Mouse (Mus musculus): ENCODE measurements at regions not wholly inside any gene's neighbourhood (a gene's known extent, or its start where the extent isn't known, plus 50 kb on each side); places are given as distances from the start of the nearest gene placed in this dataset.
"Not testable (repeated sequence)": the region's sequence is repeated elsewhere in the genome, so short reads cannot be mapped to it uniquely, and the experiment has no call there.

- Histone ChIP-seq H3K4me2 (ENCODE audit: low read length) (no peak overlapping the region), H3K4me3 (ENCODE audit: low read depth, low read length) (no peak overlapping the region), H3K9ac (ENCODE audit: low read length) (no peak overlapping the region), H3K27me3 (replicated peaks; ENCODE audit: control insufficient read depth, insufficient read depth, low read length) (no peaks in the 10 kb centered on the region), H3K4me1 (ENCODE audit: control insufficient read depth, insufficient read depth, low read length) (0 out of 2 replicates have a peak, but pooled peaks cover 3% of the 10 kb centered on the region), H3K36me3 (ENCODE audit: control insufficient read depth, insufficient read depth, low read length) (no peaks in the 10 kb centered on the region), H3K9me3 (replicated peaks; ENCODE audit: control insufficient read depth, low read length) (no peaks in the 10 kb centered on the region), H3K27ac (ENCODE audit: low read depth, low read length) (no peak overlapping the region)
- ATAC-seq: peak; percentile 50; the same call in 1 of the 2 replicates
- peak; percentile 17 for DNase-seq (ENCODE audit: low spot score)
- WGBS: 3% methylated on average over 4 of the region's 4 CpGs
These were observed 204.1 kb upstream of the Zfp804a start for GRCm38 (mm10) chr2:81848836-81849410.

DNA sequence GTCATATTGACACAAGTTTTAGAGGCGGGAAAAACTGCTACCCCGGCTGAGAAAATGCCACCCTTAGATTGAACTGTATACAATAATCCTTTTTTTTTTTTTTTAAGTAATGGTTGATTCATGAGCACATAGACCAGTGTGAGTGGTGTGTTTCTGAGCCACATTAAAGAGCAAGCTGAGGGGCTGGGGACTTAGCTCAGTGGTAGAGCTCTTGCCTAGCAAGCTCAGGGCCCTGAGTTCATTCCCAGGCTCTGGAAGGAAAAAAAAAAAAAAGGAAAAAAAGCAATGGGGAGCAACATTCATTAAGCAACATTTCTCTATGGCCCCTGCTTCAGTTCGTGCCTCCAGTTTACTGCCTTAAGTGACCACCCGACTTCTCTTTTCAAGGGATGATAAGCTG is 203.1 kb upstream of the Zfp804a start:
- 0 out of 2 replicates have a peak, but pooled peaks cover 3% of the 10 kb centered on the region for H3K4me1 ChIP-seq (ENCODE audit: control insufficient read depth, insufficient read depth, low read length)
- no peak for ATAC-seq

GRCm38 (mm10) chr2:81885438-81885837 is 167.6 kb upstream of the Zfp804a start:
- Histone ChIP-seq H3K9ac (ENCODE audit: low read length) (no peak overlapping the region), H3K9me3 (replicated peaks; ENCODE audit: control insufficient read depth, low read length) (no peaks in the 10 kb centered on the region), H3K27me3 (replicated peaks; ENCODE audit: control insufficient read depth, insufficient read depth, low read length) (no peaks in the 10 kb centered on the region), H3K4me1 (ENCODE audit: control insufficient read depth, insufficient read depth, low read length) (no peaks in the 10 kb centered on the region), H3K4me3 (ENCODE audit: low read depth, low read length) (no peak overlapping the region), H3K4me2 (ENCODE audit: low read length) (no peak overlapping the region), H3K27ac (ENCODE audit: low read depth, low read length) (no peak overlapping the region), H3K36me3 (ENCODE audit: control insufficient read depth, insufficient read depth, low read length) (no peaks in the 10 kb centered on the region)
- 80% methylated on average over 1 of the region's 1 CpGs for WGBS
- peak; percentile 11 for DNase-seq (ENCODE audit: low spot score)
- no peak for ATAC-seq

More for the DNA sequence above, 203.1 kb upstream of the Zfp804a start:
- Histone ChIP-seq H3K9ac (ENCODE audit: low read length) (no peak overlapping the region), H3K4me3 (ENCODE audit: low read depth, low read length) (no peak overlapping the region), H3K9me3 (replicated peaks; ENCODE audit: control insufficient read depth, low read length) (no peaks in the 10 kb centered on the region), H3K36me3 (ENCODE audit: control insufficient read depth, insufficient read depth, low read length) (no peaks in the 10 kb centered on the region), H3K4me2 (ENCODE audit: low read length) (no peak overlapping the region), H3K27ac (ENCODE audit: low read depth, low read length) (no peak overlapping the region), H3K27me3 (replicated peaks; ENCODE audit: control insufficient read depth, insufficient read depth, low read length) (no peaks in the 10 kb centered on the region)
- DNase-seq (ENCODE audit: low spot score): no peak
- 41% methylated on average over 4 of the region's 4 CpGs for WGBS

DNA sequence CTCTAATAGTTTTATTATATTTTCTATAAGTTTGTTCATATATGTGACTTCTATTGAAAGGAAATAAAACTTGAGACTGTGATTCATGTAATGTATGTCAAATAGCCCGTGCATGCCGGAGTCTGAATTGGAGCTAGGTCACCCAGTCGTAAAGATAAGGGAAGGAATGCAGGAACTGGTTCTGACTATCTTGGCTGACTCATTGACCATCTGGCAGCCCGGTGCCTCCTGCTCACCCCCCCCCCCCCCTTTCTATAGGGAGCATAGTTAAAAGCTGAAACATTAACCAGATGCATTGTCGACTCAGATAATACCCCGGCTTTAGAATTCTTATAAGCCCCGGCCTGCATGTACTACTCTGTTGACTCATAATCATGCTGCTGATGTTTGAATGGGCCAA is 160.5 kb upstream of the Zfp804a start:
- not testable (repeated sequence) for DNase-seq (ENCODE audit: low spot score); H3K9ac ChIP-seq (ENCODE audit: low read length); H3K4me3 ChIP-seq (ENCODE audit: low read depth, low read length); H3K4me2 ChIP-seq (ENCODE audit: low read length); H3K27me3 ChIP-seq (replicated peaks; ENCODE audit: control insufficient read depth, insufficient read depth, low read length); H3K36me3 ChIP-seq (ENCODE audit: control insufficient read depth, insufficient read depth, low read length); H3K27ac ChIP-seq (ENCODE audit: low read depth, low read length); H3K9me3 ChIP-seq (replicated peaks; ENCODE audit: control insufficient read depth, low read length); H3K4me1 ChIP-seq (ENCODE audit: control insufficient read depth, insufficient read depth, low read length); ATAC-seq
- WGBS: 77% methylated on average over 7 of the region's 7 CpGs

DNA sequence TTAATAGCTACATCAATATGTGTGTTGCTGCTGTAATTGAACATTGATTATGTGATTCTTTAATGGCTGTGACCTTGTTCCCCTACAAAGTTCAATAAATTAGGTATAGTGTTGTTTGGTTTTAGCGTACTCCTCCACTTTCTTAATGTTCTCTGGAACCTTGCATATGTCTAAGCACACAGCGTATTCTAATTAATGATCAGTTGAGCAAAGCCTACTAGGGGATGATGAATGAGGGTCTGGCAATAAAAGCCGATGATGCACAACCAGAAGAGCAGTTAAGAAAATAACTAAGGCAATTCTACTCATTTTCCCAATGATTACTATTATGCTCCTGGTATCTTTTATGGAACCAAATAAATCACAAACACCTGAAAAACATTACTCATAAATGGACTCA is 113.7 kb upstream of the Zfp804a start:
- Histone ChIP-seq H3K27ac (ENCODE audit: low read depth, low read length) (no peak overlapping the region), H3K4me3 (ENCODE audit: low read depth, low read length) (no peak overlapping the region), H3K36me3 (ENCODE audit: control insufficient read depth, insufficient read depth, low read length) (no peaks in the 10 kb centered on the region), H3K9me3 (replicated peaks; ENCODE audit: control insufficient read depth, low read length) (no peaks in the 10 kb centered on the region), H3K4me1 (ENCODE audit: control insufficient read depth, insufficient read depth, low read length) (no peaks in the 10 kb centered on the region), H3K9ac (ENCODE audit: low read length) (no peak overlapping the region), H3K27me3 (replicated peaks; ENCODE audit: control insufficient read depth, insufficient read depth, low read length) (no peaks in the 10 kb centered on the region), H3K4me2 (ENCODE audit: low read length) (no peak overlapping the region)
- 92% methylated on average over 3 of the region's 3 CpGs for whole genome bisulfite sequencing
- no peak for ATAC-seq
- DNase-seq (ENCODE audit: low spot score): no peak

Data from forebrain, embryonic 14.5 days (tissue).